Mouse (Mus musculus) E14TG2a.4 (cell line): ENCODE data around the gene 4933424G06Rik.

ENCODE experiments used
- CTCF ChIP-seq: conservative IDR thresholded peaks from 2 replicates; pipeline ENCODE4 v1.5.1; 2014; ENCODE audit warnings: low read length
- NANOG ChIP-seq: IDR thresholded peaks from 2 replicates; pipeline ENCODE4 v1.6.1; 2014; ENCODE audit warnings: borderline replicate concordance, low read length, mixed read lengths

DNA sequence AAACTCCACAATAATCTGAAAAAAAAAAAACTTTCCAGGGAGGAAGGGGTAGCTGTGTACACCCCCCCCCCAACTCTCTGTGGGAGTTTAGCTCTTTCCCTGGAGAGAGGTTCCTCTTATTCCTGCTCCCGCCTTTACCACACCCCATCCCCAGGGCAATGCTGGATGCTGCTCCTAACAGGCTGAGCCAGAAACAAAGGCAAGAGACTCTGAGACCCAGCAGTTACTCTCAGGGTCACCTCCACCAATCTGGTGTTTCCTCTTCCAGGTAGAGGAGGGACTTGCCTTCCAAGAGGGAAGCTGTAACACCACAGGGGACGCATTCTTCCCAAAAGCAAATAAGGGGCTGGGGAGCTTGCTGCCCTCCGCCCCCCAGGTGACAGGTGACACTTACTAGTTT lies 2.2 kb upstream of the 4933424G06Rik start:
- TF ChIP-seq NANOG (no peak), CTCF (no peak)
